Mouse (Mus musculus): ENCODE results near the gene Cpne6.

DNA sequence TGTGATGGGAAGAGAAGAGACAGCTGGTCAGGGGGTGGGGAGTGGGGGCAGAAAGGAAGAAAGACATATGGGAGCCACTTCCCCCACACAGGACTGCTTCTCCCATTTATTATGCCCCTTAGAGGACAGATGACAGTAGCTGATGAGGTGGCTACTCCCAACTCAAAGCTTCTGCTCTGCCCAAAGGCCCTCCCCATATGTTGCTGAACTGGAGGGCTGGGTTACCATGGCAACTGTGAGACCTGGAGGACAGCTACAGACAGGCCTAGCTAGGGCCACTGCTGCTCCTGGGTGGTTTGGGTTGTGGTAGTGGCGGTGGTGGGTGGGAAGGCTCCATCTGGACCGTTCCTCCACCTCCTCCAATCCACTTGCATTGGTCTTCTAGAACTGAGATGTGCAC, 8.7 kb downstream of the Cpne6 start:
- 0 out of 2 replicates have a peak, but pooled peaks have one; percentile 2 for TF ChIP-seq POLR2A (IDR thresholded peaks at IDR 0.05; ENCODE audit: extremely low read depth, insufficient read depth, low read length)
- no peak for TF ChIP-seq CTCF (IDR thresholded peaks at IDR 0.05; ENCODE audit: extremely low read depth, insufficient read depth, low read length)
